ENCODE assay signal across 32 mouse cellular contexts in genomic region chr4:127327258-127327657, GRCm38 (mm10). TPM values are rescaled to one million over a fixed set of nuclear protein-coding genes. Genes with fewer than 3 reads are reported as not detected.
A peak's percentile ranks its signal among the peaks of the same experiment; 100 is the strongest.
DNase-seq lines count a peak whose midpoint lies in the region; ATAC-seq lines count a peak whose summit lies in the region.
"Had no signal": no experiment of that assay in that cellular context is flagged by ENCODE, and none has a peak within 500 bp of the region (broad histone marks: within the 10 kb centered on the region; RNA-seq: fewer than 3 reads in every experiment).

No protein-coding gene starts in this region.

- DNase-seq in adrenal gland, adult 2 months: peak; percentile 54
- DNase-seq in adrenal gland, postnatal 14 days: no peak
- DNase-seq in 3T3-L1 (ENCODE audit: low read depth, low spot score): peak; percentile 61
- DNase-seq in Muller cell, postnatal 12 days (ENCODE audit: inconsistent ontology term): peak; percentile 64
- DNase-seq in right cerebral cortex, postnatal 36 days (ENCODE audit: low spot score in 2 of 2): no peak
- DNase-seq: B cell, adult 2 months; cerebellum, adult 11-12 months; cerebellum, postnatal 36 days; gastrocnemius, adult 2 months; heart, adult 18-20 months; kidney, adult 18-20 months; kidney, postnatal 10 days; left cerebral cortex, postnatal 4 days; liver; liver, postnatal 0 days; lung, postnatal 14 days; retina, postnatal 1 day; right cerebral cortex, postnatal 4 days had no signal

- peak overlapping the region; percentile 14; the same call in 1 of the 2 replicates for H3K27ac ChIP-seq in intestine, embryonic 16.5 days (ENCODE audit: low read length)
- no peak overlapping the region for H3K27ac ChIP-seq in liver, embryonic 12.5 days
- H3K27ac ChIP-seq: embryonic facial prominence, embryonic 15.5 days; gastrocnemius, adult 2 months; heart, embryonic 15.5 days; layer of hippocampus, adult 2 months; midbrain, embryonic 10.5 days; stomach, postnatal 0 days had no signal

- H3K9ac ChIP-seq in intestine, embryonic 16.5 days (ENCODE audit: low read depth, low read length): no peak overlapping the region
- H3K9ac ChIP-seq in liver, embryonic 12.5 days: no peak overlapping the region
- H3K9ac ChIP-seq: embryonic facial prominence, embryonic 15.5 days; heart, embryonic 15.5 days; liver, postnatal 0 days had no signal

- H3K9me3 ChIP-seq in intestine, embryonic 16.5 days (ENCODE audit: control insufficient read depth, low read length): no peaks in the 10 kb centered on the region
- H3K9me3 ChIP-seq in liver, embryonic 12.5 days (replicated peaks): no peaks in the 10 kb centered on the region
- H3K9me3 ChIP-seq: embryonic facial prominence, embryonic 15.5 days; heart, embryonic 15.5 days; midbrain, embryonic 10.5 days had no signal

- H3K4me2 ChIP-seq in intestine, embryonic 16.5 days (ENCODE audit: low read depth, low read length): no peak overlapping the region
- H3K4me2 ChIP-seq in liver, embryonic 12.5 days: no peak overlapping the region
- H3K4me2 ChIP-seq: embryonic facial prominence, embryonic 15.5 days; heart, embryonic 15.5 days had no signal

- H3K4me1 ChIP-seq in intestine, embryonic 16.5 days (ENCODE audit: control insufficient read depth, insufficient read depth, low read length): peaks cover 11% of the 10 kb centered on the region
- H3K4me1 ChIP-seq in liver, embryonic 12.5 days: peaks cover 10% of the 10 kb centered on the region

- no peaks in the 10 kb centered on the region for H3K36me3 ChIP-seq in intestine, embryonic 16.5 days (ENCODE audit: control insufficient read depth, insufficient read depth, low read length)
- no peaks in the 10 kb centered on the region for H3K36me3 ChIP-seq in liver, embryonic 12.5 days
- H3K36me3 ChIP-seq: embryonic facial prominence, embryonic 15.5 days; heart, embryonic 15.5 days; midbrain, embryonic 10.5 days had no signal

- 33% methylated on average over 7 of the region's 7 CpGs for WGBS in intestine, embryonic 16.5 days
- WGBS in liver, embryonic 12.5 days (ENCODE audit: insufficient replicate concordance): 22% methylated on average over 7 of the region's 7 CpGs

- peak; percentile 45 for ATAC-seq in intestine, embryonic 16.5 days
- ATAC-seq in liver, embryonic 12.5 days: no peak
- ATAC-seq: hindbrain, embryonic 16.5 days; liver, postnatal 0 days had no signal

- H3K4me3 ChIP-seq in intestine, embryonic 16.5 days (ENCODE audit: low read length): no peak overlapping the region
- no peak overlapping the region for H3K4me3 ChIP-seq in liver, embryonic 12.5 days
- H3K4me3 ChIP-seq: embryonic facial prominence, embryonic 15.5 days; gastrocnemius, adult 2 months; heart, embryonic 15.5 days; layer of hippocampus, adult 2 months; midbrain, embryonic 10.5 days had no signal

- H3K27me3 ChIP-seq in intestine, embryonic 16.5 days (replicated peaks; ENCODE audit: control insufficient read depth, insufficient read depth, low read length): peaks cover 28% of the 10 kb centered on the region
- H3K27me3 ChIP-seq in liver, embryonic 12.5 days (replicated peaks): peaks cover 69% of the 10 kb centered on the region

RNA-seq across cellular contexts. Expression of gene Gjb3, which starts 3.4 kb away (rescaled TPM):
- under 1 TPM in 1 of 2 experiments, not detected in 1; 0.24 TPM for total RNA-seq in adrenal gland, adult 2 months (2021)
- polyA plus RNA-seq in adrenal gland, adult 2 months (2012; rRNA removed): 0.08 TPM in 1 of 2 replicates, not detected in the other
- total RNA-seq in adrenal gland, postnatal 14 days (2021): 0.26 TPM in 1 of 2 replicates, not detected in the other
- 3.9 and 5.6 TPM in 2 replicates for polyA plus RNA-seq in intestine, embryonic 16.5 days (2015; fragmentation: Nextera tagmentation; extraction: Ambion mirVana)
- 0.16 TPM in 1 of 2 replicates, not detected in the other for polyA plus RNA-seq in liver, embryonic 12.5 days (2016; fragmentation: Nextera tagmentation; extraction: Ambion mirVana)
- total RNA-seq: adrenal gland, adult 18-20 months; gastrocnemius, adult 2 months had no signal

RNA-seq across cellular contexts. Expression of gene Gja4, which starts 13.4 kb away (rescaled TPM):
- 1 to 10 TPM; 2.7 to 6.7 TPM for total RNA-seq in adrenal gland, adult 2 months (2021)
- 15.9 and 16.0 TPM in 2 replicates for polyA plus RNA-seq in adrenal gland, adult 2 months (2012; rRNA removed)
- total RNA-seq in adrenal gland, postnatal 14 days (2021): 10.0 and 13.2 TPM in 2 replicates
- 17.2 and 17.9 TPM in 2 replicates for polyA plus RNA-seq in intestine, embryonic 16.5 days (2015; fragmentation: Nextera tagmentation; extraction: Ambion mirVana)
- 2.5 and 3.1 TPM in 2 replicates for polyA plus RNA-seq in liver, embryonic 12.5 days (2016; fragmentation: Nextera tagmentation; extraction: Ambion mirVana)
- total RNA-seq: hematopoietic stem cell, adult 5-6 weeks had no signal

RNA-seq across cellular contexts. Expression of gene Gjb4, which starts 26.6 kb away (rescaled TPM):
- total RNA-seq in adrenal gland, adult 2 months (2021): not detected
- 0.11 TPM in 1 of 2 replicates, not detected in the other for polyA plus RNA-seq in adrenal gland, adult 2 months (2012; rRNA removed)
- total RNA-seq in adrenal gland, postnatal 14 days (2021): not detected in 2 replicates
- polyA plus RNA-seq in intestine, embryonic 16.5 days (2015; fragmentation: Nextera tagmentation; extraction: Ambion mirVana): 0.09 TPM in 1 of 2 replicates, not detected in the other
- polyA plus RNA-seq in liver, embryonic 12.5 days (2016; fragmentation: Nextera tagmentation; extraction: Ambion mirVana): not detected in 2 replicates
- total RNA-seq: adrenal gland, adult 18-20 months; gastrocnemius, adult 2 months; heart, adult 18-20 months; hematopoietic stem cell, adult 5-6 weeks; layer of hippocampus, adult 2 months; left cerebral cortex, adult 18-20 months; left cerebral cortex, postnatal 4 days; midbrain, postnatal 0 days had no signal
- polyA plus RNA-seq: forebrain, embryonic 11.5 days; heart, embryonic 15.5 days; hindbrain, embryonic 16.5 days; liver, postnatal 0 days; midbrain, postnatal 0 days; thymus, postnatal 0 days had no signal

RNA-seq across cellular contexts. Expression of gene Gjb5, which starts 30.7 kb away (rescaled TPM):
- total RNA-seq in adrenal gland, adult 2 months (2021): under 1 TPM; 0.17 to 0.73 TPM
- polyA plus RNA-seq in adrenal gland, adult 2 months (2012; rRNA removed): 0.27 and 0.34 TPM in 2 replicates
- 0.37 and 0.49 TPM in 2 replicates for total RNA-seq in adrenal gland, postnatal 14 days (2021)
- 0.73 and 0.88 TPM in 2 replicates for polyA plus RNA-seq in intestine, embryonic 16.5 days (2015; fragmentation: Nextera tagmentation; extraction: Ambion mirVana)
- polyA plus RNA-seq in liver, embryonic 12.5 days (2016; fragmentation: Nextera tagmentation; extraction: Ambion mirVana): 0.14 and 0.23 TPM in 2 replicates
- total RNA-seq: gastrocnemius, adult 2 months; hematopoietic stem cell, adult 5-6 weeks; layer of hippocampus, adult 2 months; left cerebral cortex, adult 18-20 months had no signal

Comparison
In these comparisons a context has a peak if more than half of its experiments do, and no peak if none do; other contexts are left out.
1. DNase-seq: peak in adrenal gland, adult 2 months (single experiment), 3T3-L1 (single experiment) and Muller cell, postnatal 12 days (single experiment); none in adrenal gland, postnatal 14 days (single experiment) and right cerebral cortex, postnatal 36 days (0 of 2).